Mouse (Mus musculus) MEL (cell line): Measurements from ENCODE around the gene Tifa. TPM values are rescaled to one million over a fixed set of nuclear protein-coding genes. Genes with fewer than 3 reads are reported as not detected.
A peak's percentile ranks its signal among the peaks of the same experiment; 100 is the strongest.

Experiments
- DNase-seq: peaks from one replicate; pipeline ENCODE4 v3.0.0; 2011; ENCODE audit warnings: low read depth, low spot score
- H3K27ac ChIP-seq: 2 replicates; pipeline ENCODE4 v1.5.1; 2012; ENCODE audit warnings: low read depth, mild to moderate bottlenecking, control low read depth, low read length, moderate library complexity; ENCODE audit not compliant: control insufficient read depth
- H3K27me3 ChIP-seq, 2 experiments: fragments of 150-350 bp in 1 of 2; sonication (generic) in 1 of 2; 2 replicates each; pipeline ENCODE4 v1.6.1; 2012; ENCODE audit warnings: low read length in 2 of 2, mild to moderate bottlenecking in 2 of 2, improper control_type of control experiment in 1 of 2, moderate library complexity in 1 of 2; ENCODE audit not compliant: insufficient read depth in 2 of 2, control insufficient read depth in 1 of 2
- H3K36me3 ChIP-seq, 2 experiments: 2 replicates each; pipeline ENCODE4 v1.6.1; 2012 to 2014; ENCODE audit warnings: low read length in 2 of 2, improper control_type of control experiment in 1 of 2, inconsistent platforms in 1 of 2, mild to moderate bottlenecking in 1 of 2; ENCODE audit not compliant: insufficient read depth in 2 of 2, control insufficient read depth in 1 of 2
- H3K4me1 ChIP-seq, 2 experiments: fragments of 150-350 bp in 1 of 2; sonication (generic) in 1 of 2; 2 replicates each; pipeline ENCODE4 v1.6.1; 2012; ENCODE audit warnings: low read length in 2 of 2, improper control_type of control experiment in 1 of 2, mild to moderate bottlenecking in 1 of 2; ENCODE audit not compliant: insufficient read depth in 2 of 2, control insufficient read depth in 1 of 2
- H3K4me3 ChIP-seq, 2 experiments: fragments of 150-350 bp in 1 of 2; sonication (generic) in 1 of 2; 2 replicates each; pipeline ENCODE4 v1.5.1; 2012; ENCODE audit warnings: low read depth in 2 of 2, low read length in 2 of 2, mild to moderate bottlenecking in 2 of 2, moderate library complexity in 2 of 2, control low read depth in 1 of 2, improper control_type of control experiment in 1 of 2; ENCODE audit not compliant: control insufficient read depth in 1 of 2, insufficient read depth in 1 of 2
- H3K79me2 ChIP-seq: 2 replicates; pipeline ENCODE4 v1.6.1; 2012; ENCODE audit warnings: mild to moderate bottlenecking, low read length, moderate library complexity; ENCODE audit not compliant: control insufficient read depth, poor library complexity, insufficient read depth
- H3K9ac ChIP-seq: 2 replicates; pipeline ENCODE4 v1.6.1; 2012; ENCODE audit warnings: low read depth, mild to moderate bottlenecking, control low read depth, low read length, moderate library complexity; ENCODE audit not compliant: control insufficient read depth, poor library complexity, severe bottlenecking
- H3K9me3 ChIP-seq: fragments of 150-350 bp; sonication (generic); replicated peaks from 2 replicates; pipeline ENCODE4 v1.6.1; 2012; ENCODE audit warnings: mild to moderate bottlenecking, low read length, improper control_type of control experiment, moderate library complexity; ENCODE audit not compliant: insufficient read depth
- CTCF ChIP-seq, 3 experiments: IDR thresholded peaks in 2 of 3; conservative IDR thresholded peaks in 1 of 3; 2 replicates each; pipeline ENCODE4 v1.5.1; 2011 to 2012; ENCODE audit warnings: low read length in 3 of 3, low read depth in 2 of 3, mild to moderate bottlenecking in 2 of 3, improper control_type of control experiment in 1 of 3, inconsistent platforms in 1 of 3, mixed read lengths in 1 of 3, moderate library complexity in 1 of 3; ENCODE audit not compliant: control insufficient read depth in 1 of 3, insufficient read depth in 1 of 3, poor library complexity in 1 of 3, severe bottlenecking in 1 of 3
- ELF1 ChIP-seq: IDR thresholded peaks from 2 replicates; pipeline ENCODE4 v1.6.1; 2014; ENCODE audit warnings: low read depth, mild to moderate bottlenecking, inconsistent platforms, low read length, improper control_type of control experiment, moderate library complexity
- EP300 ChIP-seq, 2 experiments: IDR thresholded peaks; 2 replicates each; pipeline ENCODE4 v1.6.1; 2011; ENCODE audit warnings: improper control_type of control experiment in 2 of 2, low read length in 2 of 2, low read depth in 1 of 2, mild to moderate bottlenecking in 1 of 2
- GABPA ChIP-seq: IDR thresholded peaks from 2 replicates; pipeline ENCODE4 v1.6.1; 2012; ENCODE audit warnings: low read depth, mild to moderate bottlenecking, inconsistent platforms, low read length, improper control_type of control experiment, moderate library complexity
- KAT2A ChIP-seq: conservative IDR thresholded peaks from 2 replicates; pipeline ENCODE4 v1.6.1; 2012; ENCODE audit warnings: low read depth, low read length, improper control_type of control experiment, inconsistent platforms
- MAX ChIP-seq: IDR thresholded peaks from 2 replicates; pipeline ENCODE4 v1.6.1; 2011; ENCODE audit warnings: low read length, improper control_type of control experiment
- MXI1 ChIP-seq: IDR thresholded peaks from 2 replicates; pipeline ENCODE4 v1.6.1; 2011; ENCODE audit warnings: mild to moderate bottlenecking, low read depth, low read length, improper control_type of control experiment
- NRF1 ChIP-seq: IDR thresholded peaks from 2 replicates; pipeline ENCODE4 v1.6.1; 2014; ENCODE audit warnings: low read depth, mild to moderate bottlenecking, inconsistent platforms, low read length, improper control_type of control experiment, moderate library complexity; ENCODE audit not compliant: poor library complexity, insufficient read depth, severe bottlenecking
- RAD21 ChIP-seq: IDR thresholded peaks from 2 replicates; pipeline ENCODE4 v1.6.1; 2011; ENCODE audit warnings: mild to moderate bottlenecking, low read depth, low read length, improper control_type of control experiment
- SMC3 ChIP-seq: IDR thresholded peaks from 2 replicates; pipeline ENCODE4 v1.6.1; 2011; ENCODE audit warnings: low read depth, low read length, improper control_type of control experiment
- UBTF ChIP-seq: IDR thresholded peaks from 2 replicates; pipeline ENCODE4 v1.6.1; 2012; ENCODE audit warnings: low read depth, mild to moderate bottlenecking, inconsistent platforms, low read length, improper control_type of control experiment, moderate library complexity, borderline replicate concordance; ENCODE audit not compliant: insufficient read depth
- USF1 ChIP-seq: IDR thresholded peaks from 2 replicates; pipeline ENCODE4 v1.6.1; 2014; ENCODE audit warnings: low read depth, mild to moderate bottlenecking, inconsistent platforms, low read length, improper control_type of control experiment, moderate library complexity
- polyA plus RNA-seq, 2 experiments: library from polyadenylated mRNA; stranded (reverse) in 1 of 2; unstranded in 1 of 2; fragments of >175 nt in 1 of 2; fragments of >200 nt in 1 of 2; gene quantifications; 2 replicates each; pipeline versions ENCODE4 v1.2.1 to v1.2.4; 2012; ENCODE audit warnings: low replicate concordance in 2 of 2, low read depth in 1 of 2; ENCODE audit not compliant: insufficient read length in 2 of 2, insufficient read depth in 1 of 2, missing spikeins in 1 of 2
- total RNA-seq: library from RNA; depleted of rRNA; stranded (reverse); fragments of 300-350 nt; gene quantifications from 2 replicates; pipeline ENCODE4 v1.2.3, GENCODE M21; 2012; rRNA removed

Tifa gene
- total RNA-seq (1.4 and 1.7 TPM in 2 replicates), polyA plus RNA-seq (1 to 10 TPM in 1 of 2 experiments, not detected in 1; 3.0 TPM)

DNA sequence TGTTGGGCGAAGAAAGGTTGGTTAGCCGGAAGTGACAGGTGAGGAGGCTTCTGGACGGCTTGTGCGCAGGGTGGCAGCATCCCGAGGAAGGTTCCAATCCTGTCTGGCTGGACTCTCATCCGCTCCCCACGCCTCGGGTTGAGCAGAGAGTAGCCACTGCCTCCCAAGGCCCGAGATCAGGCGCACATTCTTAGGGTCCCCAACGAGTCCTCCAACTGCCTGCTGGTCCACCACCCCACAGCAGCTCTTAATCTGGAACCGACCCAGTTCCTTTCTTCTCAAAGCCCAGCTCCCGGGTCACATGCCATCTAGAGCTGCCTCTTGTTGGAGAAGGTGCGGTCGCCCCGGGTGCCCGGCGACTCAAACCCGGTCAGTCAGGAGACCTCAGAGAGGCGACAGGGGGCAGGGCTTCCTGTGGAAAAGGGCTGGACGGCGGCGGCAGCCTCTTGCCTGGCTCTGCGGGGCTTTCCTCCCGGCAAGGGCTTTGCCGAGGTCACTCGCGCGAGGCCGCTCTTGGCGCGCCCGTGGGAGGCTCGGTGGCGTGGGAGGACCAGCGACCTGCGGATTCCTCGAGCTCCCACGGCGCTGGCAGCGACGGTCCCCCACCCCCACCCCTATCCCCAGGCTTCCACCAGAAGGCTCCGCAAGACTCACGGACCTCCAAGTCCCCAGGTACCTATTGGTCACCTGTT lies at the start of gene Tifa:
Tifa (plus strand) TSS at position 306 of the 692 bp plus-strand sequence.
- no peaks in the 10 kb centered on the region for H3K27me3 ChIP-seq
- peak within 1 kb of the TSS; percentile 32; the same call in 1 of the 2 replicates for H3K27ac ChIP-seq
- no peaks in the 10 kb centered on the region; the same call in 1 of the 2 replicates for H3K79me2 ChIP-seq
- H3K9me3 ChIP-seq = no peaks in the 10 kb centered on the region
- TF ChIP-seq MAX (peak; percentile 17; the same call in 1 of the 2 replicates), MXI1 (no peak)
- H3K36me3 ChIP-seq = peaks cover 0 to 14% of the 10 kb centered on the region in 2 experiments; a peak in 2 of 4 replicates
- H3K9ac ChIP-seq = peak within 1 kb of the TSS; percentile 72
- DNase-seq = peak; percentile 43
- peaks cover 5 to 19% of the 10 kb centered on the region in 2 experiments; a peak in 3 of 4 replicates for H3K4me1 ChIP-seq
- H3K4me3 ChIP-seq = peak within 1 kb of the TSS; percentile 74 to 99

- no peaks in the 10 kb centered on the region for H3K9me3 ChIP-seq
- peak; percentile 54 for DNase-seq
- no peaks in the 10 kb centered on the region for H3K4me1 ChIP-seq
- no peak overlapping the region for H3K4me3 ChIP-seq
- H3K79me2 ChIP-seq = no peaks in the 10 kb centered on the region
- no peaks in the 10 kb centered on the region for H3K27me3 ChIP-seq
- H3K27ac ChIP-seq = no peak overlapping the region
- H3K9ac ChIP-seq = no peak overlapping the region
- TF ChIP-seq KAT2A = no peak
- peak; percentile 45 for TF ChIP-seq SMC3
- TF ChIP-seq UBTF = no peak
- TF ChIP-seq EP300 (IDR thresholded peaks at IDR 0.05; ENCODE audit: low read depth in 1 of 2, low read length in 2 of 2) = no peak
- peak; percentile 45 to 77 (median 57) for TF ChIP-seq CTCF (IDR thresholded peaks at IDR 0.05 in 2 of 3, conservative IDR thresholded peaks at IDR 0.05 in 1 of 3; ENCODE audit: control insufficient read depth in 1 of 3, insufficient read depth in 1 of 3, low read depth in 2 of 3, low read length in 3 of 3, poor library complexity in 1 of 3, severe bottlenecking in 1 of 3)
- TF ChIP-seq RAD21 = peak; percentile 24
- no peaks in the 10 kb centered on the region for H3K36me3 ChIP-seq
Observed at GRCm38 (mm10) chr3:127741473-127741872, 48.1 kb upstream of the Tifa start.

GRCm38 (mm10) chr3:127743614-127744365 lies 45.8 kb upstream of the Tifa start:
- H3K36me3 ChIP-seq = no peaks in the 10 kb centered on the region
- H3K9ac ChIP-seq = no peak overlapping the region
- H3K79me2 ChIP-seq = no peaks in the 10 kb centered on the region
- H3K27me3 ChIP-seq = no peaks in the 10 kb centered on the region
- no peaks in the 10 kb centered on the region for H3K9me3 ChIP-seq
- H3K4me3 ChIP-seq = no peak overlapping the region
- H3K27ac ChIP-seq = no peak overlapping the region
- DNase-seq = no peak
- TF ChIP-seq GABPA (no peak), USF1 (no peak), NRF1 (no peak), ELF1 (no peak)
- TF ChIP-seq, all 39 proteins: peak for 0
- no peaks in the 10 kb centered on the region for H3K4me1 ChIP-seq
